Mouse (Mus musculus) spleen, adult 2 months (tissue): ENCODE measurements around the gene Tnik. TPM values are rescaled to one million over a fixed set of nuclear protein-coding genes. Genes with fewer than 3 reads are reported as not detected.

Experiments
- DNase-seq, 2 experiments: peaks; one replicate each; pipeline versions ENCODE4 v3.0.0 to v3.0.0-alpha.2; 2012 to 2021; ENCODE audit warnings: low spot score in 2 of 2, low read depth in 1 of 2
- H3K27ac ChIP-seq: fragments of 200-500 bp; 2 replicates; pipeline ENCODE4 v1.5.1; 2012; ENCODE audit warnings: low read length, inconsistent platforms; ENCODE audit not compliant: insufficient read depth
- H3K27me3 ChIP-seq: fragments of 200-500 bp; 2 replicates; pipeline ENCODE4 v1.6.1; 2012; ENCODE audit warnings: mild to moderate bottlenecking, moderate library complexity, low read length, inconsistent platforms; ENCODE audit not compliant: control insufficient read depth, insufficient read depth
- H3K36me3 ChIP-seq: fragments of 200-500 bp; 2 replicates; pipeline ENCODE4 v1.6.1; 2012; ENCODE audit warnings: mild to moderate bottlenecking, low read length, inconsistent platforms; ENCODE audit not compliant: control insufficient read depth, insufficient read depth
- H3K4me1 ChIP-seq: fragments of 200-500 bp; 2 replicates; pipeline ENCODE4 v1.6.1; 2011; ENCODE audit warnings: inconsistent platforms; ENCODE audit not compliant: control insufficient read depth, insufficient read depth, insufficient read length
- H3K4me3 ChIP-seq: fragments of 200-500 bp; 2 replicates; pipeline ENCODE4 v1.5.1; 2011; ENCODE audit warnings: mild to moderate bottlenecking, inconsistent platforms; ENCODE audit not compliant: insufficient read depth, insufficient read length; ENCODE audit errors: extremely low read depth
- CTCF ChIP-seq: fragments of 200-500 bp; IDR thresholded peaks from 2 replicates; pipeline ENCODE4 v1.5.1; 2011; ENCODE audit warnings: mild to moderate bottlenecking, inconsistent platforms; ENCODE audit not compliant: insufficient read depth, insufficient read length, insufficient replicate concordance; ENCODE audit errors: extremely low read depth
- POLR2A ChIP-seq: fragments of 200-500 bp; IDR thresholded peaks from 2 replicates; pipeline ENCODE4 v1.6.1; 2011; ENCODE audit warnings: low read depth, low read length, inconsistent platforms
- WGBS: fragments of 180-500 bp; shearing (Covaris S2); methylation state at CpG from one replicate; pipeline ENCODE4 v1.1.7; 2018; 5-methylcytosine and 5-hydroxymethylcytosine counted together
- polyA plus RNA-seq: library from polyadenylated mRNA; depleted of rRNA; stranded (reverse); fragments of >200 nt; gene quantifications from 2 replicates; pipeline ENCODE4 v1.2.3, GENCODE M21; 2012

Gene Tnik
- polyA plus RNA-seq, 1 experiment: 5.5 TPM

GRCm38 (mm10) chr3:28359138-28359537, 96.1 kb downstream of the Tnik start:
- WGBS: 89% methylated on average over 6 of the region's 6 CpGs

GRCm38 (mm10) chr3:28361056-28361455, 98.0 kb downstream of the Tnik start:
- H3K4me3 ChIP-seq: no peak overlapping the region
- no peaks in the 10 kb centered on the region for H3K4me1 ChIP-seq
- 92% methylated on average over 6 of the region's 6 CpGs for WGBS
- no peaks in the 10 kb centered on the region; the same call in 1 of the 2 replicates for H3K36me3 ChIP-seq
- no peak for DNase-seq
- no peaks in the 10 kb centered on the region for H3K27me3 ChIP-seq
- no peak overlapping the region for H3K27ac ChIP-seq
- TF ChIP-seq POLR2A: no peak
- no peak for TF ChIP-seq CTCF

More at GRCm38 (mm10) chr3:28359138-28359537, 96.1 kb downstream of the Tnik start:
- TF ChIP-seq POLR2A (no peak), CTCF (no peak)
- no peaks in the 10 kb centered on the region; the same call in 1 of the 2 replicates for H3K36me3 ChIP-seq
- no peak overlapping the region for H3K27ac ChIP-seq
- H3K4me3 ChIP-seq: no peak overlapping the region
- no peak for DNase-seq
- no peaks in the 10 kb centered on the region for H3K4me1 ChIP-seq
- H3K27me3 ChIP-seq: no peaks in the 10 kb centered on the region

GRCm38 (mm10) chr3:28363441-28364125, 100.6 kb downstream of the Tnik start:
- Histone ChIP-seq H3K27ac (no peak overlapping the region), H3K4me3 (no peak overlapping the region), H3K27me3 (no peaks in the 10 kb centered on the region), H3K4me1 (no peaks in the 10 kb centered on the region), H3K36me3 (no peaks in the 10 kb centered on the region; the same call in 1 of the 2 replicates)
- TF ChIP-seq CTCF: no peak
- no peak for TF ChIP-seq POLR2A
- 81% methylated on average over 5 of the region's 5 CpGs for WGBS
- DNase-seq: no peak

GRCm38 (mm10) chr3:28368746-28369145, 105.7 kb downstream of the Tnik start:
- no peaks in the 10 kb centered on the region for H3K36me3 ChIP-seq
- no peak for TF ChIP-seq POLR2A
- no peak for TF ChIP-seq CTCF
- H3K27me3 ChIP-seq: no peaks in the 10 kb centered on the region
- 84% methylated on average over 5 of the region's 5 CpGs for WGBS
- no peak for DNase-seq
- H3K4me1 ChIP-seq: no peaks in the 10 kb centered on the region
- no peak overlapping the region for H3K4me3 ChIP-seq
- H3K27ac ChIP-seq: no peak overlapping the region

- WGBS: 90% methylated on average over 1 of the region's 1 CpGs
Observed at GRCm38 (mm10) chr3:28369266-28369665, 106.3 kb downstream of the Tnik start.

GRCm38 (mm10) chr3:28369698-28370097, 106.7 kb downstream of the Tnik start:
- DNase-seq: no peak
- no peak overlapping the region for H3K4me3 ChIP-seq
- H3K36me3 ChIP-seq: no peaks in the 10 kb centered on the region
- WGBS: 83% methylated on average over 5 of the region's 5 CpGs
- TF ChIP-seq POLR2A (no peak), CTCF (no peak)
- H3K4me1 ChIP-seq: no peaks in the 10 kb centered on the region
- H3K27me3 ChIP-seq: no peaks in the 10 kb centered on the region
- H3K27ac ChIP-seq: no peak overlapping the region

More at GRCm38 (mm10) chr3:28369266-28369665, 106.3 kb downstream of the Tnik start:
- H3K27ac ChIP-seq: no peak overlapping the region
- H3K36me3 ChIP-seq: no peaks in the 10 kb centered on the region
- H3K4me3 ChIP-seq: no peak overlapping the region
- no peaks in the 10 kb centered on the region for H3K4me1 ChIP-seq
- DNase-seq: no peak
- H3K27me3 ChIP-seq: no peaks in the 10 kb centered on the region
- TF ChIP-seq CTCF (no peak), POLR2A (no peak)

GRCm38 (mm10) chr3:28371583-28371982, 108.6 kb downstream of the Tnik start:
- no peaks in the 10 kb centered on the region for H3K4me1 ChIP-seq
- no peak for DNase-seq
- TF ChIP-seq POLR2A (no peak), CTCF (no peak)
- H3K4me3 ChIP-seq: no peak overlapping the region
- no peaks in the 10 kb centered on the region for H3K27me3 ChIP-seq
- H3K27ac ChIP-seq: no peak overlapping the region
- H3K36me3 ChIP-seq: no peaks in the 10 kb centered on the region
- 91% methylated on average over 1 of the region's 1 CpGs for WGBS
